Mouse (Mus musculus): ENCODE data around the gene Arsb.

GRCm38 (mm10) chr13:93922566-93922910 is 151.1 kb downstream of the Arsb start:
- TF ChIP-seq CTCF (IDR thresholded peaks at IDR 0.05; ENCODE audit: insufficient read depth, low read depth, low read length), result no peak
- no peak for TF ChIP-seq POLR2A (IDR thresholded peaks at IDR 0.05; ENCODE audit: insufficient read depth, low read depth, low read length)
